Mouse (Mus musculus) thymus, postnatal 14 days (tissue): ENCODE data around the gene Lime1.

Source experiments
- DNase-seq: peaks from one replicate; pipeline ENCODE4 v3.0.0; 2021

Gene Lime1

DNA sequence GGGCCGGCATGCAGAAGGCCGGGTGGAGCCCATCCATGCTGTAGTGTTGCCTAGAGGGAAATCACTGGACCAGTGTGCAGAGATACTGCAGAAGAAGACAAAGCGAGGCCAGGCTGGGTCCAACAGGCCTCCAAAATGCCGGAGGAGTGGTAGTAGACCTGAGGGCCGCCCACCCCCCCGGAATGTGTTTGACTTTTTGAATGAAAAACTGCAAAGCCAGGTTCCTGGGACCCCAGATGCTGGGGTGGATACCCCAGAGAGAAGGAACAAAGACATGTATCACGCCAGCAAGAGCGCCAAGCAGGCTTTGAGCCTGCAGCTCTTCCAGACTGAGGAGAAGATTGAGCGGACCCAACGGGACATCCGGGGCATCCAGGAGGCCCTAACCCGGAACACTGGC lies at the start of gene Lime1:
Gene Lime1 (plus strand): TSS at position 301 of the 400 bp plus-strand sequence.
- no peak for DNase-seq

DNA sequence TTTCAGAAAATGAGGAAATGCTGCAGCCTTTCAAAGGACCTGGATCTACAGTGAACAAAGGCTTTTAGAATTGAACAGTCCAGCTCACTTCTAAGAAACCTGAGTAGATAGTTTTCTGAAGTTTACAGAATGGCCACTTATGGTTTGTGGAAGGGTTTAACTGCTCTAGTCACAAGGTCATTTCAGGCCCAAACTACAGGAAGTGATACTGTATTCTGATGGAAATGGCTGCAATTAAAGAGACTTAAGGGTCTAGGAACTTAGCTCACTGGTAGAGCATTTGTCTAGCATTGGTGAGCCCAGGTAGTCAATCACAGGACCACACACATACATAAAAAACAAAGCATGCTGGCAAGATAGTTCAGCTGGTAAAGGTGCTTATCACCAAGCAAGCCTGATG lies 47.3 kb upstream of the Lime1 start:
- no peak for DNase-seq

- DNase-seq = peak; percentile 74
Measured at GRCm38 (mm10) chr2:181334023-181334422, 45.9 kb upstream of the Lime1 start.

DNA sequence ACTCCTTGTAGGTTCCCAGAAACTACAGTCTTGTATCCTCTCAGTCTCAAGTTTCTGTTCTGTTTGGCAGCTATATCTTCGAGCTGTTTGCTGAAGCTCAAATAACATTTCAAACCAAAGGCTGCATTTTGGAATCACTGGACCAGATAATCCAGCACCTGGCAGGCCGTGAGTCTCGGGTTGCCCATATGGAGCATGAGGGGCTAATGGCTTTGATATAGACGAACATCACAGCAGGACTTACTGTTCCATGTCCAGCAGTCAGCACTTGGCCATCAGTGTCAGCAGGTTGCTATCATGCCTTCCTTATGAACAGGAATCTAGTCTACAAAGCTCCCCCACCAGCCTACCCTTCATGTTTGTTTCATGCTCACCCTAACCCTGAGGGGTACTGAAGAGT lies 39.5 kb upstream of the Lime1 start:
- DNase-seq = no peak

GRCm38 (mm10) chr2:181342766-181343165 lies 37.1 kb upstream of the Lime1 start:
- no peak for DNase-seq

DNA sequence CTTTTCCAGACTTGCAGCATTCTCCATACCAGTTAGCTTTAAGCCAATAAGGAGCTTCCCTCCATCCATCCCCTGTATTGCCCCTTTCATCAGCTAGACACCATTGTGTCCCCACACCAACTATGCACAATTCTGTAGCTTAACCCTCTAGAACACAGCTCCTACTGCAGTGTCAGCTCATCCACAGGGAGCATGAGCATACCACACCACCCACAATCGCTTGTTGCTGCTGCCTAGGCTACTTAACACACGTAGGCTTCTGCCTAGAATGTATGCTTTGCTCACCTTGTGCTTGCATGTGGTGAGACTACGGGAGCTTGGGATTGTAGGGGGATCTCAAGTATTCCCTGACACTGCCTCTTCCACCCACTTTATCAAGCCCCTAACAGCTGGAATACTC lies 23.1 kb upstream of the Lime1 start:
- no peak for DNase-seq

GRCm38 (mm10) chr2:181363946-181364345 lies 15.9 kb upstream of the Lime1 start:
- no peak for DNase-seq

GRCm38 (mm10) chr2:181364487-181364859 lies 15.4 kb upstream of the Lime1 start:
- no peak for DNase-seq

DNA sequence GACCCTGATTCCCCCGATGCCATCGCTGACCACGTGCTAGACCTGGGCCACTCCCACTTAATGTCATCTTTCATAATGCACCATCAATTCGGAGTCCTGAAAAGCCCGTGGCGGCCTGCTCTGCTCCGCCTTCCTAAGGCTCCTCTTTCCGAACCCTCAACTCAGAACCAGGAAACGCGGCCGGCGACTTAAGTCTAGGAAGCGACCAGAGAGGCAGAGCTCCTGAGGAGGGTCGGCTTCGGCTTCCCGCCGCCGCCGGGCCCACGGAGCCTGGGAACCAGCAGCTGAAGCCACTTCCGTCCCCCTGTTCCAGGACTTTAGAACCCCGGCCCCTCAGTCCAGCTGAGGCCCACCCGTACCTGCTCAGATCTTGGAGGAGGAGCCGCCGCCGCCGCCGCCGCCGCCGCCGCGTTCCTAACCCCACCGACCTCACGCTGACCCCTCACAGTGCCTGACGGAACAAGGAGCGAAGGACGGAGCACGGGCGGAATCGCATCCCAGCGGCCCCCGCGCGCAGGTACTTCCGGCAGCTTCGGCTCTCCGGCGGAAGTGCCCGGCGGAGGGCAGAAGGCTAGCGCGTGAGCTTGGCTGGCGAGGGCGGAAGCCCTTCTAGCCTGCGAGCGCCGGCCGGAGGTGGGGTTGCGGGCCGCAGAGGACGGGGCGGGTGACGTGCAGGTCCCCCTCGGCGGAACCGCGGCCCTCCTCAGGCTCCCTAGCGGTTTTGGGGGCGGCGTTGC lies 14.8 kb upstream of the Lime1 start, which contains the start of the genes Zgpat and Arfrp1:
Gene Zgpat (plus strand): TSS at position 69 of the 737 bp plus-strand sequence.
Gene Arfrp1 (minus strand): TSS at position 545 of the 737 bp plus-strand sequence.
- DNase-seq = peak; percentile 87

DNA sequence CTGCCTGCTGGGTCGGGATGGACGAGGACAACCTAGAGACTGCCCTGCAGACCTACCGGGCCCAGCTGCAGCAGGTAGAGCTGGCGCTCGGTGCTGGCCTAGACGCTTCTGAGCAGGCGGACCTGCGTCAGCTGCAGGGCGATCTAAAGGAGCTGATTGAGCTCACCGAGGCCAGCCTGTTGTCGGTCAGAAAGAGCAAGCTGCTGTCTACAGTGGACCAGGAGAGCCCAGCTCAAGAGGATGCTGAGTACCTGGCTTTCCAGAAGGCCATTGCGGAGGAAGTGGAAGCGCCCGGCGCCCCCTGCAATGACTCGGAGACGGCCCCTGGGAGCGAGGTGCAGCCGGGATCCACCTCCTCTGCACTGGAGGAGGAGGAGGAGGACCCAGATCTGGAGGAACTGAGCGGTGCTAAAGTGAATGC lies 14.2 kb upstream of the Lime1 start:
- peak; percentile 55 for DNase-seq

GRCm38 (mm10) chr2:181370001-181370400 lies 9.9 kb upstream of the Lime1 start:
- DNase-seq = no peak

- peak; percentile 58 for DNase-seq
Measured at GRCm38 (mm10) chr2:181375787-181376186, 4.1 kb upstream of the Lime1 start.

- DNase-seq = no peak
Measured at GRCm38 (mm10) chr2:181377230-181377629, 2.6 kb upstream of the Lime1 start.

DNA sequence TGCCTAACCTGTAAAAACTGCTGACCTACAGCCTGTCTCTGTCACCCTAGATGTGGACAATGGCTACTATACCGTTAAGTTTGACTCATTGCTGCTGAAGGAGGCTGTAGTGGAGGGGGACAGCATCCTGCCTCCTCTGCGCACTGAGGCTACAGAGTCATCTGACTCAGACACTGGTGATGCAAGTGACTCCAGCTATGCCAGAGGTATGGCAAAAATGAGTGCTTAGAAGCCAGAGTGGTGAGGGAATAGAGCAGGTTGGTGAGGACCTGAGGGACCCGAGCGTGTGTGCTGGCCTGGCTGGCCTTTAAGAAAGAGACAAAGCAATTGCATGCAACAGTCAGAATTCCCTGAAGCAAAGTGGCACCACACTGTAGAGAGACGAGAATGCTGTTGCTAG lies 1.2 kb upstream of the Lime1 start:
- no peak for DNase-seq

- DNase-seq = no peak
Measured at GRCm38 (mm10) chr2:181380251-181380650, 373 bp downstream of the Lime1 start.

DNA sequence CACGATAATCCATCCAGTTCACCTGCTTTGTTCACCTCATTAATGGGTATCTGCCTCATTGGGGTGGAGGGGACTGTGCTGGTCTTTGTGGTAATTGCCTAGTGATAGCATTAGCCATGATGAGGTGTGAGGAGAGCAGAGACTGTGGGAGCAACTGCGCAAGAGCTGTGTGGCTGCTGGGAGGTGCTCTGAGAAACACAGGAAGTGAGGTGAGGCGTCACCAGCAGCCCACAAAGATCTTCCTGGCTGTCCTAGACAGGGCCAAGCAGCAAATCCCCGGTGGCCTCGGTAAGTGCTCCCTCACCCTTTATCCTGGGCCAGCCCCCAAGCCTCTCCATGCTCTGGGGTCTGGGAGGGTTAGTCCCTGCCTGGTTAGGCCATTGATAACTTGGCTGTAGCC lies 1.2 kb downstream of the Lime1 start:
- DNase-seq = peak; percentile 49

- no peak for DNase-seq
Measured at GRCm38 (mm10) chr2:181381631-181382306, 1.9 kb downstream of the Lime1 start.

GRCm38 (mm10) chr2:181384463-181384862 lies 4.6 kb downstream of the Lime1 start:
- no peak for DNase-seq

- no peak for DNase-seq
Measured at GRCm38 (mm10) chr2:181384919-181385391, 5.1 kb downstream of the Lime1 start.

- DNase-seq = no peak
Measured at GRCm38 (mm10) chr2:181385885-181386284, 6.0 kb downstream of the Lime1 start.

GRCm38 (mm10) chr2:181386663-181387210 lies 6.9 kb downstream of the Lime1 start:
- no peak for DNase-seq

GRCm38 (mm10) chr2:181390136-181390870 lies 10.4 kb downstream of the Lime1 start:
- DNase-seq = no peak

DNA sequence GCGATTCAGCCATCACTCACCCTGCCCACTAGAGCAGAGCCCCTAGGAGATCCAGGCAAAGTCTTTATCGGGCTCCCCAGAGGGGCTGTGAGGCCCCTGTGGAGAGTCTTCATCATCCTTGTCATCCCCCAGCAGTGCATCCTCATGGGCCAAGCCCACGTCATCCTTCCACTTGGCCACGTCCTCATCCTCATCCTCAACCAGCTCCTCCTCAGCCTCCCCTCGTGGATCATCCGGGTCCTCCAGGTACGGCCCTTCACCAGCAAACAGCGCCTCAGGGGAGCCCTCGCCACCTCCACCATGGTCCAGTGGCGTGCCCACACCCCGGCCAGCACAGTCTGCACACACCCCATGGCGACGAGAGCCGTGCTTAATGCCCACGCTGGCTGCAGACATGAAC lies 11.1 kb downstream of the Lime1 start:
- DNase-seq = no peak
